Mouse (Mus musculus): ENCODE data around the gene Pou6f1. TPM values are rescaled to one million over a fixed set of nuclear protein-coding genes. Genes with fewer than 3 reads are reported as not detected.

The Pou6f1 gene
- polyA plus RNA-seq, 1 experiment from 2014 or later: 4.0 TPM

DNA sequence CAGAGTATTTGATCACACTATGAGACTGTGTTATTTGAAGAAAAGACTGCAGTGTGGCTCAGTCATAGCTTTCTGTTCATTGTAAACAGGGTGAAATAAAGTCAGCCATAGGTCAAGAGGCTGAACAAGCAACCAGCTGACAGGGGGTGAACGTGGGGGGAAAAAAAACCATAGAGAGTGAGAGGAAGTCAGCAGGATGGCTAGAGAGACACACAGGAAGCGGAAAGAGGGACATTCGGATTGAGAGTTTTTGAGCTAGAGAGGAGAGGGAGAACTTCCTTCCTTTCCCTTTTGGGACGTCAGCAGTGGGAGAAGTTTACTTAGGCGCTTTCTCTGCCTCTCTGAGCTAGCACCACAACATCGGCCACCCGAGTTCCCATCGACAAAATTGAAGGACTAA, 9.3 kb downstream of the Pou6f1 start:
- no peak overlapping the region for H3K27ac ChIP-seq (ENCODE audit: low read length)
- 52% methylated on average over 7 of the region's 8 CpGs for WGBS
- H3K4me1 ChIP-seq (replicated peaks; ENCODE audit: control insufficient read depth, insufficient read depth, low read length): no peaks in the 10 kb centered on the region
- no peak overlapping the region for H3K4me3 ChIP-seq (ENCODE audit: low read length)
- H3K27me3 ChIP-seq (ENCODE audit: control insufficient read depth, insufficient read depth, low read depth, low read length): no peaks in the 10 kb centered on the region
- H3K9ac ChIP-seq (ENCODE audit: low read length): no peak overlapping the region
- H3K9me3 ChIP-seq (ENCODE audit: control insufficient read depth, low read length): no peaks in the 10 kb centered on the region
- no peak overlapping the region for H3K4me2 ChIP-seq (ENCODE audit: low read depth, low read length)
- H3K36me3 ChIP-seq (ENCODE audit: control insufficient read depth, insufficient read depth, low read length): peaks cover 2% of the 10 kb centered on the region; the same call in 1 of the 2 replicates
- ATAC-seq (ENCODE audit: low read depth): no peak

DNA sequence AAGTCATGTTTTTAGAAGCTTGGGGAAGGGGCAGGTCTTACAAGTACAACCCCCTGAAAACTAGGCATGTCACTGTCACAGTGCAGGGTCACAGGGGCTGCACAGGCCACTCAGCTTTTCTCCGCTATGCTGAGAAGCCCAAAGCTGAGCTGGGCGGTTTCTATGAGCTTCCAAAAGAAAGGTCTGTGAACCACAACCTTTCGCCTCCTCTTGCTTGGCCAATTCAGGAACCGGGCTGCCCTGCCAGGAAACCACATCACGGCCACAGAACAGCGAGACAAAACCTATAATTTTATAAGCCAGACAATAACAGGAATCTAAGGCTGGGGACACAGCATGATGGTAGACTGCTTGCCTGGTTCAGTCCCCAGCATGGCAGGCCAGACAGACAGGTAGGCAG, 11.5 kb downstream of the Pou6f1 start:
- Histone ChIP-seq H3K4me2 (ENCODE audit: low read depth, low read length) (no peak overlapping the region), H3K27me3 (ENCODE audit: control insufficient read depth, insufficient read depth, low read depth, low read length) (no peaks in the 10 kb centered on the region), H3K9ac (ENCODE audit: low read length) (no peak overlapping the region), H3K27ac (ENCODE audit: low read length) (no peak overlapping the region), H3K4me1 (replicated peaks; ENCODE audit: control insufficient read depth, insufficient read depth, low read length) (no peaks in the 10 kb centered on the region), H3K4me3 (ENCODE audit: low read length) (no peak overlapping the region), H3K36me3 (ENCODE audit: control insufficient read depth, insufficient read depth, low read length) (peaks cover 2% of the 10 kb centered on the region; the same call in 1 of the 2 replicates), H3K9me3 (ENCODE audit: control insufficient read depth, low read length) (no peaks in the 10 kb centered on the region)
- no peak for ATAC-seq (ENCODE audit: low read depth)
- 75% methylated on average over 6 of the region's 6 CpGs for WGBS

DNA sequence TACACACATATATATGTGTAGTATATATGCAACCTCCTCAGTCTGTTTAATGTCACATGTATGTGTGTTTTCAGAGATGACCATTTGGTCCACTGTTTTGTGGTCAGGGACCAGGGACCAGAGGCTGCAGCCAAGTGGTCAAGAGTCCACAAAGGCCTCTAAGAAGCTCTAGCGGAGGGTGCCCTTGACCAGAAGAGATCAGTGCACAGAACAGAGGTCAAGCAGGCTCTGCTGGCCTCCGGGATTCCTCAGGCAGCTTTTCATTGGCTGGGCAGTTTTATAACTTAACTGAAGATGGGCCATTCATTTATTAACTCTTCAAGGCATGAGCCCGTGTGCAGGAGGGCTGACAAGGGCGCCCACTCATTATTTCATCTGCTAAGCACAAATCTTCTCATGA, 12.6 kb downstream of the Pou6f1 start:
- Histone ChIP-seq H3K36me3 (ENCODE audit: control insufficient read depth, insufficient read depth, low read length) (peaks cover 2% of the 10 kb centered on the region; the same call in 1 of the 2 replicates), H3K27me3 (ENCODE audit: control insufficient read depth, insufficient read depth, low read depth, low read length) (no peaks in the 10 kb centered on the region), H3K4me2 (ENCODE audit: low read depth, low read length) (no peak overlapping the region), H3K4me1 (replicated peaks; ENCODE audit: control insufficient read depth, insufficient read depth, low read length) (no peaks in the 10 kb centered on the region), H3K9ac (ENCODE audit: low read length) (no peak overlapping the region), H3K9me3 (ENCODE audit: control insufficient read depth, low read length) (no peaks in the 10 kb centered on the region), H3K27ac (ENCODE audit: low read length) (no peak overlapping the region), H3K4me3 (ENCODE audit: low read length) (no peak overlapping the region)
- WGBS: 66% methylated on average over 4 of the region's 4 CpGs
- ATAC-seq (ENCODE audit: low read depth): no peak

DNA sequence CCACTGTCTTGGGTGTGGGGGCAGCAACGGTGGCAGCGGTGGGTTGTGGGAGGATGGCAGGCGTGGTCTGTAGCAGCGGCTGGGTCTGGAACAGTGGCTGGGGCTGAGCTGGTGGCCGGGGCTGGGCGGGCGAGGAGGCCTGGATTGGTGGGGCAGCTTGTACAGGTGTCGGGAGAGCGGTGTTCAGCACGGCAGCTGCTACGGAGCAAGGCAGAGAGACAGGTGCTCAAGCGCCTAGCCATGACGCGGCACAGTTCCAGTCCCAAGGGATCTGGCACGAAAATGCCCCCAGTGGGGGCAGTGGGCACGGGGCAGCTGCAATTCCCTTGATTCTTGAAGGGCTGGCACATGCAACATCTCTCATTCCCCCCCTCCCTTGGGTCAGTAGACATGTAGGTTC, 13.9 kb downstream of the Pou6f1 start:
- Histone ChIP-seq H3K9me3 (ENCODE audit: control insufficient read depth, low read length) (no peaks in the 10 kb centered on the region), H3K4me1 (replicated peaks; ENCODE audit: control insufficient read depth, insufficient read depth, low read length) (no peaks in the 10 kb centered on the region), H3K4me2 (ENCODE audit: low read depth, low read length) (no peak overlapping the region), H3K27me3 (ENCODE audit: control insufficient read depth, insufficient read depth, low read depth, low read length) (no peaks in the 10 kb centered on the region), H3K9ac (ENCODE audit: low read length) (no peak overlapping the region), H3K27ac (ENCODE audit: low read length) (no peak overlapping the region), H3K36me3 (ENCODE audit: control insufficient read depth, insufficient read depth, low read length) (peaks cover 2% of the 10 kb centered on the region; the same call in 1 of the 2 replicates), H3K4me3 (ENCODE audit: low read length) (no peak overlapping the region)
- WGBS: 89% methylated on average over 16 of the region's 16 CpGs
- no peak for ATAC-seq (ENCODE audit: low read depth)

DNA sequence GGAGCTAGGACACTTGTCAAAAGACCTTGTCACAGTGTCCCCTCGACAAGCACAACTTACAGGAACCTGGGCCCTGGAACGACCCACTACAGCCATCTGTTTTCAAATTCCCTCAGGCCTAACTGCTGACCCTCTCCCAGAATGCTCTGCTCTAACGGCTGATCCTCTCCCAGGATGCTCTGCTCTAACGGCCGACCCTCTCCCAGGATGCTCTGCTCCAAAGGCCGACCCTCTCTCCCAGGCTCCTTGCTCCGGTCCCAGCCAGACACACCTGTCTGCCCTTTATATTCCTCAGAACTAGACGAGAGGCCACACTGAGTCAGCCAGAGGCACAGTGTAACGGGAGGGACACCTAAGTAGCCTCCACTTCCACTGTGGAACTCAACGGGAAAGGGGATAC, 19.7 kb downstream of the Pou6f1 start:
- no peak for ATAC-seq (ENCODE audit: low read depth)
- no peak overlapping the region for H3K4me2 ChIP-seq (ENCODE audit: low read depth, low read length)
- H3K9me3 ChIP-seq (ENCODE audit: control insufficient read depth, low read length): no peaks in the 10 kb centered on the region
- no peak overlapping the region for H3K9ac ChIP-seq (ENCODE audit: low read length)
- 84% methylated on average over 10 of the region's 10 CpGs for WGBS
- no peak overlapping the region for H3K4me3 ChIP-seq (ENCODE audit: low read length)
- H3K4me1 ChIP-seq (replicated peaks; ENCODE audit: control insufficient read depth, insufficient read depth, low read length): peaks cover 1% of the 10 kb centered on the region
- H3K36me3 ChIP-seq (ENCODE audit: control insufficient read depth, insufficient read depth, low read length): no peaks in the 10 kb centered on the region
- H3K27ac ChIP-seq (ENCODE audit: low read length): no peak overlapping the region
- no peaks in the 10 kb centered on the region for H3K27me3 ChIP-seq (ENCODE audit: control insufficient read depth, insufficient read depth, low read depth, low read length)

DNA sequence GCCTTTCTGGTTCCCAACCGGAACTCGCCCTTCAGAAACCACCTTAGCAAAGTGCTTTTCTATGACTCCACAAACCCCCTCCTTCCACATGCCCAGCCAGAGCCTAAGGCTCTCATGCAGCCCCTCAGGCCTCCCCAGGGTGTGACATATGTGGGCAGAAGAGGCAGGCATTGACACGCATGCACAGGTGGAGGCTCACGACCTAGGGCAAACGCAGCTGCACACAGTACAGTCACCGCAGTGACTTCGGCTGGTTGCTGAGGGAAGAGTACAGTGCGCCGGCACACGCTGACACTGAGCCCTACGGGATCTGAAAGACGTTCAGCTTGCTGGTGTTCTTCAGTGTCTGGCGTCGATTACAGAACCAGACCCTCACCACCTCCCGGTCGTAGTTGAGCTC, 21.8 kb downstream of the Pou6f1 start:
- Histone ChIP-seq H3K9ac (ENCODE audit: low read length) (no peak overlapping the region), H3K9me3 (ENCODE audit: control insufficient read depth, low read length) (no peaks in the 10 kb centered on the region), H3K4me2 (ENCODE audit: low read depth, low read length) (no peak overlapping the region), H3K4me3 (ENCODE audit: low read length) (no peak overlapping the region), H3K27ac (ENCODE audit: low read length) (no peak overlapping the region), H3K4me1 (replicated peaks; ENCODE audit: control insufficient read depth, insufficient read depth, low read length) (peaks cover 20% of the 10 kb centered on the region), H3K36me3 (ENCODE audit: control insufficient read depth, insufficient read depth, low read length) (no peaks in the 10 kb centered on the region), H3K27me3 (ENCODE audit: control insufficient read depth, insufficient read depth, low read depth, low read length) (no peaks in the 10 kb centered on the region)
- ATAC-seq (ENCODE audit: low read depth): no peak
- 84% methylated on average over 16 of the region's 16 CpGs for WGBS

DNA sequence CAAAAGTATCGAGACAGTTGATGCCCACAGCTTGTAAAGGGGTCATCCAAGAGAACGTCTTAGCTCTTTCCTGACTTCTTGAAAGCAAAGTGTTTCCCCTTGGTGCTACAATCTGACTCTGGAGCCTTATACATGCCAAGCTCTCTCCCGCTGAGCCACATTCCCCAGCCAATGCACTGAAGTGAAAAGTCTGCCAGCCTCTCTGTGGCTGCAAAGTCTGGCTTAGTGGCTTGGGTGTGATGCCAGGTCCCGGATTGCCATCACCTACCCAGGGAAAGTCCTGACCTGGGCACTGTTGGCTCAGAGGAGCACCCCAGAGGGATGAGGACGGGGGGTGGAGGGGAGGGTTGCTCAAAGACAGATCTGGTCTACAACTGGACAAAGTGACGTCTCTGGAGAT, 23.0 kb downstream of the Pou6f1 start:
- no peaks in the 10 kb centered on the region for H3K27me3 ChIP-seq (ENCODE audit: control insufficient read depth, insufficient read depth, low read depth, low read length)
- H3K9ac ChIP-seq (ENCODE audit: low read length): no peak overlapping the region
- H3K4me2 ChIP-seq (ENCODE audit: low read depth, low read length): no peak overlapping the region
- H3K9me3 ChIP-seq (ENCODE audit: control insufficient read depth, low read length): no peaks in the 10 kb centered on the region
- peaks cover 20% of the 10 kb centered on the region for H3K4me1 ChIP-seq (replicated peaks; ENCODE audit: control insufficient read depth, insufficient read depth, low read length)
- no peaks in the 10 kb centered on the region for H3K36me3 ChIP-seq (ENCODE audit: control insufficient read depth, insufficient read depth, low read length)
- ATAC-seq (ENCODE audit: low read depth): no peak
- WGBS: 65% methylated on average over 6 of the region's 6 CpGs
- H3K27ac ChIP-seq (ENCODE audit: low read length): no peak overlapping the region
- H3K4me3 ChIP-seq (ENCODE audit: low read length): no peak overlapping the region

DNA sequence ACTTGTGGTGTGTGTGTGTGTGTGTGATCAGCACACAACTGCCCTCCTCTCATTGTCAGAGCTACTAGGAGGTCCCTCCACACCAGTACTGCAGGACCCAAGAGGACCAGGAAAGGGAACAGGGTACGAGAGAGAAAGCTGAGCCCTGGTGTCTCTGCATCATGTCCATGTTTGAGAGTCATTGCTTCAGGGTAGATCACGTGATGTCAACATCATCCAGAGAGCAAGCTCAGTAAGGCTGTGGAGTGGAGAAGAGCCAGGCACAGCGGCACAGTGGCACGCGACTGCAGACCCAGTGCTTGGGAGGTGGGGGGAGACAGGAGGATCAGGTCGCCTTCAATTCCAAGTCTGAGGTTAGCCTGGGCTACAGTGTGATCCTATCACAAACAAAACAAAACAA, 23.4 kb downstream of the Pou6f1 start:
- no peak overlapping the region for H3K27ac ChIP-seq (ENCODE audit: low read length)
- H3K36me3 ChIP-seq (ENCODE audit: control insufficient read depth, insufficient read depth, low read length): no peaks in the 10 kb centered on the region
- no peak for ATAC-seq (ENCODE audit: low read depth)
- no peak overlapping the region for H3K4me2 ChIP-seq (ENCODE audit: low read depth, low read length)
- no peak overlapping the region for H3K4me3 ChIP-seq (ENCODE audit: low read length)
- no peaks in the 10 kb centered on the region for H3K9me3 ChIP-seq (ENCODE audit: control insufficient read depth, low read length)
- no peak overlapping the region for H3K9ac ChIP-seq (ENCODE audit: low read length)
- WGBS: 86% methylated on average over 6 of the region's 6 CpGs
- no peaks in the 10 kb centered on the region for H3K27me3 ChIP-seq (ENCODE audit: control insufficient read depth, insufficient read depth, low read depth, low read length)
- peaks cover 20% of the 10 kb centered on the region for H3K4me1 ChIP-seq (replicated peaks; ENCODE audit: control insufficient read depth, insufficient read depth, low read length)

DNA sequence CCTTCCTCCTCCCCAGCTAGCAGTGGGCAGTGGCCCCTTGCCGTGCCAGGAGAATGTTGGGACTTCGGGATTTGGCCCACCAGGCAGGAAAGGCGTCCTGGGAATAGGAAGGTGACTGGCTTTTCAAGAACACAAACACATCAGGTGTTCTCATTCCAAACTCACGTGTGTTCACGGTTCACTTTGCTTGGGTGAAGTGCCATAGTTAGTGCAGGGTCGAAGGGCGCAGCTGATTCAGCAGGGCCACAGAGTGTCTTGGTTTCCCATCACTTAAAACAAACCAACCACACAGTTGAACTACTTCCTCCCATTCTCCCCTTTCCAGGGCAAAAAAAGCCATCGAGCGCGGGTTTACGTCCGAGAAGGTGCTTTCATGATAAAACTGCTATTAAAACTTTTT, 24.4 kb downstream of the Pou6f1 start:
- no peak for ATAC-seq (ENCODE audit: low read depth)
- Histone ChIP-seq H3K27ac (ENCODE audit: low read length) (peak overlapping the region; percentile 80; the same call in 1 of the 2 replicates), H3K4me2 (ENCODE audit: low read depth, low read length) (no peak overlapping the region), H3K36me3 (ENCODE audit: control insufficient read depth, insufficient read depth, low read length) (no peaks in the 10 kb centered on the region), H3K9ac (ENCODE audit: low read length) (no peak overlapping the region), H3K27me3 (ENCODE audit: control insufficient read depth, insufficient read depth, low read depth, low read length) (no peaks in the 10 kb centered on the region), H3K4me3 (ENCODE audit: low read length) (no peak overlapping the region), H3K4me1 (replicated peaks; ENCODE audit: control insufficient read depth, insufficient read depth, low read length) (peaks cover 20% of the 10 kb centered on the region), H3K9me3 (ENCODE audit: control insufficient read depth, low read length) (no peaks in the 10 kb centered on the region)
- 82% methylated on average over 12 of the region's 12 CpGs for WGBS

DNA sequence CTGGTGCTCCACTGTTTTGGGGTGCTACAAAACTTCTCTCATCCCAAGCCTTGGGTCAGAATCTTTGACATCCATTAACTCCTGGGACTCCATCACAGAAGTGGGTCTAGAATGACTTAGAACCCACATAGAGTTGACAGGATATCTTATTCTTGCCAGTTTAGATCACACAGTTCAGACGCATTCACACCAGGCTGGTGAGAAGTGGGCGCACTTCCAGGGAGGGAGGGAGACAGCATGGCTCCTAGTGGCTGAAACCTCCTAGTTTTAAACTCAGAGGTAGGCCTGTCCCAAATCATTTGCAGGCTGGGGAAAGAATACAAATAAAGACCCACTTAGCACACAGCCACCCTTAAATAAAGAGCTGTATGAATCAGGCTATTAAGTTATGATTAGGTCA, 25.4 kb downstream of the Pou6f1 start:
- Histone ChIP-seq H3K36me3 (ENCODE audit: control insufficient read depth, insufficient read depth, low read length) (no peaks in the 10 kb centered on the region), H3K4me2 (ENCODE audit: low read depth, low read length) (no peak overlapping the region), H3K4me1 (replicated peaks; ENCODE audit: control insufficient read depth, insufficient read depth, low read length) (peaks cover 20% of the 10 kb centered on the region), H3K9ac (ENCODE audit: low read length) (peak overlapping the region; percentile 23; the same call in 1 of the 2 replicates), H3K27me3 (ENCODE audit: control insufficient read depth, insufficient read depth, low read depth, low read length) (no peaks in the 10 kb centered on the region), H3K4me3 (ENCODE audit: low read length) (no peak overlapping the region), H3K9me3 (ENCODE audit: control insufficient read depth, low read length) (no peaks in the 10 kb centered on the region), H3K27ac (ENCODE audit: low read length) (peak overlapping the region; percentile 80)
- 67% methylated on average over 2 of the region's 2 CpGs for WGBS
- ATAC-seq (ENCODE audit: low read depth): peak; percentile 47

Measured in lung, embryonic 16.5 days (tissue).